Mouse (Mus musculus) natural killer cell, adult 2 months (primary cell): ENCODE results near the gene Gm6676.
"Not testable (repeated sequence)": the region's sequence is repeated elsewhere in the genome, so short reads cannot be mapped to it uniquely, and the experiment has no call there.

ENCODE experiments used
- DNase-seq, 2 experiments: peaks; one replicate each; pipeline ENCODE4 v3.0.0; 2022; ENCODE audit warnings: low spot score in 2 of 2

The Gm6676 gene

DNA sequence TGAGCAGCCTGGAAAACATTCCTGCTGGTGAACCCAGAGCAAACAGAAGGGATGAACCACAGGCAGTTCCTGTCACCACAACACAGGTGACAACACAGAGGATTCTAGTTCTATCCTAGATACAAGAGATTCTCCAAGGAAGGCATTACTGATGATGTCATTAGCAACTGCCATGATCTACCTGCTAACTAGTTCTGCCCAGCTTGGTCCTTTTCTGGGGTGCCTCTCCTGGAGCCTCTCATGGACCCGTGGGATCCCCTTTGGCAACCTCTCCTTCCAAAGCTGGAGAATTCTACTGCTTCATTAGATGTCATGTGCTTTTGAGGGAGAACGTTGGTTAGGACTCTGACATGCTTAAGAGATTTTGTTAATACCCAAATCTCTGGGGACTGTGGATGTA, at the start of gene Gm6676:
TSS of gene Gm6676 (minus strand) at position 101 of the 400 bp plus-strand sequence.
- DNase-seq, result not testable (repeated sequence)

DNA sequence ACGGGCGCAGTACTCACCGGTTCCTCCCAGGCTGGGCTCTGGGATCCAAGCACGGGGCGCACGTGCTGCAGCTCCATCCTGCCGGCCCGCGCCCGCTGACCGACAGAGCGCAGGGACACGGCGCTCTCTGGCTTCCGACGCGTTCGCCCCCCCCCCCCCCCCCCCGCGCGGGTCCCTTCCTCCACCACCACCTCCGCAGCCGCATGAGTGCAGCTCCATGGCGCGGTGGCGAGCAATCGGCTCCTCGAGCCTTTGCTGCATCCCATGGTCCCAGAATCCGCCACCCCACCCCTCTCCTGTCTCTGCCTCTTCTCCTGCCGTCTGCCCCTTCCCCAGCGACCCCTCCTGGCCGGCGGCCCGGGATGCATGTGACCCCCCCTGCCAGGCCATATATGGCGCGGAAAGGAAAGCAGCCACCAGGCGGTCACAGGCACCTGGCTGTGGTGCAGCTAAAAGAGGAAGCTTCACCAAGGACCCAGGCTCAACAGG, 49.3 kb upstream of the Gm6676 start, which contains the start of gene Gm3512:
TSS of gene Gm3512 (minus strand) at position 51 of the 489 bp plus-strand sequence.
- DNase-seq, result not testable (repeated sequence)

DNA sequence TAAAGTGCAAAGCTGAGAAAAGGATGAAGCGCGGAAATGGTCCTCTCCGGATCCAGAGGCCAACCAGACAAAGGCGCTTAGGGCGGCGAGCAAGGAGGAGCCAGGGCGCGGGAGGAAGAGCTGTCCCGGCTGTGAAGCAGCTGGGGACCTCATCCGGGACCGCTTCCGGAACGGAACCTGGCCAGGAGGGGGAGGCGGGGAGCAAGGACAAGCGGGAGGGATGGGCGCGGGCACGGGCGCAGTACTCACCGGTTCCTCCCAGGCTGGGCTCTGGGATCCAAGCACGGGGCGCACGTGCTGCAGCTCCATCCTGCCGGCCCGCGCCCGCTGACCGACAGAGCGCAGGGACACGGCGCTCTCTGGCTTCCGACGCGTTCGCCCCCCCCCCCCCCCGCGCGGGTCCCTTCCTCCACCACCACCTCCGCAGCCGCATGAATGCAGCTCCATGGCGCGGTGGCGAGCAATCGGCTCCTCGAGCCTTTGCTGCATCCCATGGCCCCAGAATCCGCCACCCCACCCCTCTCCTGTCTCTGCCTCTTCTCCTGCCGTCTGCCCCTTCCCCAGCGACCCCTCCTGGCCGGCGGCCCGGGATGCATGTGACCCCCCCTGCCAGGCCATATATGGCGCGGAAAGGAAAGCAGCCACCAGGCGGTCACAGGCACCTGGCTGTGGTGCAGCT, 19.9 kb downstream of the Gm6676 start:
- not testable (repeated sequence) for DNase-seq

- not testable (repeated sequence) for DNase-seq
Measured at GRCm38 (mm10) chr14:7100521-7100920, 24.7 kb downstream of the Gm6676 start, which contains the start of gene Gm3696. TSS of gene Gm3696 (minus strand) at chr14:7100621.
